Mouse (Mus musculus) megakaryocyte-erythroid progenitor cell, adult 5 weeks (primary cell): ENCODE data around the gene Vwa1. TPM values are rescaled to one million over a fixed set of nuclear protein-coding genes. Genes with fewer than 3 reads are reported as not detected.

ENCODE experiments used
- polyA plus RNA-seq: library from polyadenylated mRNA; stranded (reverse); fragments of >175 nt; gene quantifications from 2 replicates; pipeline ENCODE4 v1.2.3, GENCODE M21; 2012

The Vwa1 gene
- polyA plus RNA-seq: 0.02 and 0.09 TPM in 2 replicates

DNA sequence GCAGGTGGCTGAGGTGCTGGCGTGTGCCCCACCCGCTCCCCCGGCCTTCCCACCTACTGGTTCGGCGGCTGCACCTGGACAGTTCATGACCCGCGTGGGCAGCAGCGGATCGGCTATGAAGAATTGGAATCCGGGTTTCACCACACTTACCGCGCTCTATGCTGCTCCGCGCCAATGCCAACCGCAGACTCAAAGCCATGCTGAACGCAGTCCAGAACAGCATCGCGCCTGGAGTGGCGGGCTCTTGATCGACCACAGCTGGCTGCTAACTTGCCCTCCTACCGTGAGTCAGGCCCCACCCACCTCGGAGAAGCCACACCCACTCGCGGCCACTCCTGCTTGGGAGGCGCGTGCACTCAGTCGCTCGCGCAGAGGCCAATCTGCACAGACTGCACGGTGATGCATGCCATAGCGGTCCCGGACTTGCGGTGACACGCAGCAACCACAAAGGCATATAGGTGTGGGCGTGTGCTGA lies at the start of gene Vwa1:
Gene Vwa1 (minus strand): TSS at position 419 of the 475 bp plus-strand sequence.

DNA sequence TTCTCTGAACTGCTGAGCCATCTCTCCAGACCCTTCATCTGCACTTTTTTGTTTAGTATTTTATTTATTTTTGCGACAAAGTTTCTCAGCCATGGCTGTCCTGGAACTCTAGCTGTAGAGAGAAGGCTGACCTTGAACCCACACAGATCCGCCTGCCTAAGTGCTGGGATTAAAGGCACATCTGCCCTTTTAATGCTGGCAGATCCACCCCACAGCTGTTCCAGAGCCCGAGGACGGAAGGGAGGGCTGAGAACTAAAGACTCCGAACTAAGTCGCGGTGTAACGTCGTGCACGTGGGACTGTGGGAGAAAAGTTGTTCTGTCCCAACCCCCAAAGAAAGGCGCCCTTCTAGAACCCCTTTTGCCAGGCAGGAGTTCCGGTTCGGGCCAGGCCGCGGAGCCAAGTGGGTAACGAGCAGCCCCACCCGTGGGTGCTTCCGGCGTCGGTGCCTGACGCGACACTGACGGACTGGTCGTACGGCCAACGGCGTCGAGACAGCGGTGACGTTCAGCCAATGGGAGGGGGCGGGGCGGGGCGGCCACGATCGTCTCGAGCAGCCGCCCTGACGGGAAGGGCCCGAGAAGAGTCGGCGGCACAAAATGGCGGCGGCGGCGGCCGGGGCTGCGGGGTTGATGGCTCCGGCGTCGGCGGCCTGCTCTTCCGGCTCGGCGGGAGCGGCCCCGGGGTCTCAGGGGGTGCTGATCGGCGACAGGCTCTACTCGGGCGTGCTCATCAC lies 37.6 kb upstream of the Vwa1 start, which contains the start of gene Ccnl2:
Gene Ccnl2 (plus strand): TSS at position 561 of the 736 bp plus-strand sequence.

DNA sequence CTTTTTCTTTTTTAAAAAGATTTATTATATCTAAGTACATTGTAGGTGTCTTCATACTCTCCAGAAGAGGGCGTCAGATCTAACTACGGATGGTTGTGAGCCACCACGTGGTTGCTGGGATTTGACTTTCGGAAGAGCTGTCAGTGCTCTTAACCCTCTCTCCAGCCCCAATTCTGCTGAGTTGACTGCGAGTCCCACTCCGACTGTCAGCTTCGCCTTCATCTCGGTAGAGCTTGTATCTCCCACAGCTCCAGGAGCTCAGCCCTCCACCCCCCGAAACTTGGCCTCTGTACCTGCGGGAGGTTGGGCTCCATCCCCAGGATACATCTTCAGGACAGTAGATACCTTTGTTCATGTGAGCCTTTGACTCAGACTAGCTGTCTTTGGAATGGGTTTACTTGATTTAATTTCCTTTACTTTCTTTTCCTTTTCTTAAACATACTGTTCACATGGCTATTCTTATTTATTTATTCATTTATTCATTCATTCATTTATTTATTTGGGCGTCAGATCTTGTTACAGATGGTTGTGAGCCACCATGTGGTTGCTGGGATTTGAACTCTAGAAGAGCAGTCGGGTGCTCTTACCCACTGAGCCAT lies 28.3 kb upstream of the Vwa1 start, which contains the start of gene Mrpl20:
Gene Mrpl20 (plus strand): TSS at position 138 of the 599 bp plus-strand sequence.

DNA sequence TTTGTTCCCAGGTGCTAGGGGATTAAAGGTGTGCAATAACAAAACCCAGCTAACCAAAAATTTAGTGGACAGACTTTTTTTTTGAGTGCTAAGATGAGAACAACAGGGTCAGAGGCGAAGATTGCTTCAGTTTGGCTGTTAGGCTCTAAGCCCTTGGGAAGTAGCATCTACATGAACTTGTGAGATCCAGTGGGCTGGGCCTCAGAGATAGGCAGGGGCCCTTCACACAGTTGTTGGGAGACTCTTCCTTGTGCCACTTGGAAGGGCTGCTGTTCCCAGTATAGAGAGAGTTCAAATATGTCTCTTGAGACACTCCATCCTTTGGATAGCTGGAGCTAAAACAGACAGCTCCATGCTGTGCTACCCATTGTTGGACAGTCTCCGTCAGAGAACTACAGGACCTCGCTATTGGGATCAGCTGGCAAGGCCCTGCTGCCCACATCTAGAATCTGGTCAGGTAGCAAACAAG lies 15.6 kb upstream of the Vwa1 start, which contains the start of gene Ankrd65:
Gene Ankrd65 (plus strand): TSS at position 419 of the 469 bp plus-strand sequence.

GRCm38 (mm10) chr4:155785819-155786218 lies 11.3 kb upstream of the Vwa1 start, which contains the start of gene Tmem88b:
TSS of gene Tmem88b (minus strand) at chr4:155785874.

DNA sequence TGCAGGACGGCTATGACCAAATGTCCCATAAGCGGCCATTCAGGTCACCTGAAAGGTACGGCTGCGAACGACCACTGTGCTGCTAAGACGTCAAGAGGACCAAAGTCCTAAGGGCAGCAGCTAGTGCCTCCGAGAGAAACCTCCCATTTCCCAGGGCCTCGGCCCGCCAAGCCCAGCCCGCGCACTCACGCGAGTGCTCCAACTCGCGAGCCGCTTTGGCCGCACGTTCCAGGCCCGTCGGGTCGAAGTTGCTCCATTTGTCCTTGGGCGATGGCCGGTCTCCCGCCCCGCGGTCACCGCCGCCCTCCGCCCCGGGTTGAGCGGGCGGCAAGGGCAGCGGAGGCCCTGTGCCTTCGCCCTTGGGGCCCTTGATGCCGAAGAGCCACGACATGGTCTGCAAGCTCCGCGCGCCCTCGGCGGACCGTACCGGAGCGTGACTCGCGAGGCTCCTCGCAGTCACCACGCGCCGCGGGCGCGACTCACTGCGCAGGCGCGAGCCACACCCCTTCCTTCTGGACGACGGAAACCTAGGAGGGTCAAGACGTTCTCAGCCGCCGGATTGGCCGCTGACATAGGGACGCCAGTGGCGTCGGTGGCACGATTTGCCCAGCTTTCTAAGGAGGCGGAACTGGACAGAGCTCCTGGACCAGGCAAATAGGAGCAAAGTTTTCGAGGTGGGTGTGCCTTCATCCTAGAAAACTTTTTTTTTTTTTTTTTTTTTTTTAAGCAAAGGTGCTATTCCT lies 13.7 kb downstream of the Vwa1 start, which contains the start of gene Atad3a:
Gene Atad3a (minus strand): TSS at position 481 of the 743 bp plus-strand sequence.

DNA sequence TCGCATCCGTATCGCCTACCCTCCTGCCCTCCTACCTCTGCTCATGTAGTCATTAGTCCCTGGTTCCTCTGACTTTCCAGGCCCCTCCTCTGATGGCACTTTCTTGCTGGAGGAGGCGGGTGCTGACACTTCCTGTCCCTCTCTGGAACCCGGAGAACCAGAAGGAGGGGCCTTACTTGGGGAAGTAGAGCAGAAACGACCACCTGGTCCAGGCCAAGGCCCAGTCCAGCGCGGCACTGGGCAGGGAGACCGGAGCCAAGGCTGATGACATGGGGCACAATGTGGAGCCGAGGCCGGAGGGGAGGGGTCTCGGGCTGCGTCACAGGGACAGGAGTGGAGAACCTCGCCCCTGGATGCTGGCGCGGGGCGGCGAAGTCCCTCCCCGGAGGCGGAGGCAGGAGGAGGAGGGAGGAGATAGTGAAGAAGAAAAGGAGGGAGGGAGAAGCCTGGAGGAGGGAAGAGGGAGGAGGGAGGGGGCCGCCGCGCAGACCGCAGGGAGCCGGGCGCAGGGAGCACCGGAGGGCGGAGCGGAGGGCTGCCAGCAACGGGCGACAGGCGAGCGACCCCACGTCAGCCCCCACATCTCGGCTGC lies 40.1 kb downstream of the Vwa1 start, which contains the start of gene Tmem240:
Gene Tmem240 (plus strand): TSS at position 451 of the 592 bp plus-strand sequence.

Other genes starting within 250 kb of the Vwa1 start
- gene Nadk, start 212.3 kb downstream of the Vwa1 start, polyA plus RNA-seq: 86.0 and 90.5 TPM in 2 replicates
- gene Slc35e2, start 173.3 kb downstream of the Vwa1 start, polyA plus RNA-seq: 1.4 and 1.5 TPM in 2 replicates
- 99.3 and 148 TPM in 2 replicates for gene Cdk11b, start 149.8 kb downstream of the Vwa1 start, polyA plus RNA-seq
- not detected in 2 replicates for gene Gm10563, start 129.3 kb downstream of the Vwa1 start, polyA plus RNA-seq
- gene Mmp23, start 121.3 kb downstream of the Vwa1 start, polyA plus RNA-seq: 1.5 TPM in 2 replicates
- gene Mib2, start 105.5 kb downstream of the Vwa1 start, polyA plus RNA-seq: 55.6 and 61.6 TPM in 2 replicates
- 5.3 and 7.8 TPM in 2 replicates for gene Fndc10, start 80.4 kb downstream of the Vwa1 start, polyA plus RNA-seq
- gene Ssu72, start 69.9 kb downstream of the Vwa1 start, polyA plus RNA-seq: 48.9 and 53.6 TPM in 2 replicates
- 0.53 and 1.3 TPM in 2 replicates for gene Tmem240, start 39.9 kb downstream of the Vwa1 start, polyA plus RNA-seq
- gene Atad3a, start 13.6 kb downstream of the Vwa1 start, polyA plus RNA-seq: 56.6 and 80.5 TPM in 2 replicates
- gene Tmem88b, start 11.2 kb upstream of the Vwa1 start, polyA plus RNA-seq: not detected in 2 replicates
- gene Ankrd65, start 15.7 kb upstream of the Vwa1 start, polyA plus RNA-seq: 0.04 TPM in 1 of 2 replicates, not detected in the other
- gene Mrpl20, start 28.2 kb upstream of the Vwa1 start, polyA plus RNA-seq: 16.8 and 21.1 TPM in 2 replicates
- 31.6 and 49.6 TPM in 2 replicates for gene Ccnl2, start 37.8 kb upstream of the Vwa1 start, polyA plus RNA-seq
- gene Aurkaip1, start 56.6 kb upstream of the Vwa1 start, polyA plus RNA-seq: 234 and 261 TPM in 2 replicates
- gene Mxra8, start 65.0 kb upstream of the Vwa1 start, polyA plus RNA-seq: 0.96 TPM in 1 of 2 replicates, not detected in the other
- gene Dvl1, start 72.7 kb upstream of the Vwa1 start, polyA plus RNA-seq: 103 and 130 TPM in 2 replicates
- 0.14 and 0.22 TPM in 2 replicates for gene Tas1r3, start 88.7 kb upstream of the Vwa1 start, polyA plus RNA-seq
- 2.0 and 2.1 TPM in 2 replicates for gene Cptp, start 94.7 kb upstream of the Vwa1 start, polyA plus RNA-seq
- gene Ints11, start 94.8 kb upstream of the Vwa1 start, polyA plus RNA-seq: 14.7 and 15.3 TPM in 2 replicates
- gene Pusl1, start 117.1 kb upstream of the Vwa1 start, polyA plus RNA-seq: 177 and 183 TPM in 2 replicates
- 39.0 and 51.7 TPM in 2 replicates for gene Acap3, start 117.1 kb upstream of the Vwa1 start, polyA plus RNA-seq
- gene Ube2j2, start 169.1 kb upstream of the Vwa1 start, polyA plus RNA-seq: 133 and 159 TPM in 2 replicates
- gene C1qtnf12, start 187.6 kb upstream of the Vwa1 start, polyA plus RNA-seq: 287 and 293 TPM in 2 replicates
- 4.0 and 5.1 TPM in 2 replicates for gene B3galt6, start 218.0 kb upstream of the Vwa1 start, polyA plus RNA-seq
- 50.9 and 58.4 TPM in 2 replicates for gene Sdf4, start 218.2 kb upstream of the Vwa1 start, polyA plus RNA-seq
- 0.81 and 2.3 TPM in 2 replicates for gene Tnfrsf4, start 239.1 kb upstream of the Vwa1 start, polyA plus RNA-seq